17 mouse cellular contexts compared by ENCODE assay signal in genomic region chr19:27519326-27520061, GRCm38 (mm10).
DNase-seq lines count a peak whose midpoint lies in the region; TF ChIP-seq lines count a peak whose summit lies in the region.
"Had no signal": no experiment of that assay in that cellular context is flagged by ENCODE, and none has a peak within 500 bp of the region (broad histone marks: within the 10 kb centered on the region; RNA-seq: fewer than 3 reads in every experiment).

No protein-coding gene starts in this region.

- H3K4me1 ChIP-seq in lung, adult 2 months (ENCODE audit: control insufficient read depth, insufficient read depth, low read length) = no peaks in the 10 kb centered on the region
- H3K4me1 ChIP-seq: embryonic facial prominence, embryonic 13.5 days; forebrain, embryonic 13.5 days; hindbrain, embryonic 15.5 days had no signal

- TF ChIP-seq CTCF in lung, adult 2 months (IDR thresholded peaks at IDR 0.05; ENCODE audit: insufficient read depth, low read length) = no peak

- TF ChIP-seq POLR2A in lung, adult 2 months (IDR thresholded peaks at IDR 0.05; ENCODE audit: borderline replicate concordance, extremely low read depth, low read depth, low read length) = no peak

- WGBS in lung, adult 2 months = 65% methylated on average over 5 of the region's 5 CpGs

- peak; percentile 7 to 12 for DNase-seq in adrenal gland, postnatal 36 days
- no peak for DNase-seq in adrenal gland, adult 18-20 months (ENCODE audit: low spot score in 2 of 2)
- DNase-seq in lung, postnatal 10 days = peak; percentile 18
- no peak for DNase-seq in lung, adult 2 months
- peak; percentile 55 for DNase-seq in adipocyte (ENCODE audit: low spot score)
- no peak for DNase-seq in thymus, postnatal 14 days
- DNase-seq in testis, postnatal 10 days (ENCODE audit: low spot score) = no peak
- DNase-seq: cerebellum, adult 18-20 months; cerebellum, adult 9-11 months; cerebellum, postnatal 36 days; forebrain, postnatal 0 days; gastrocnemius, postnatal 14 days; heart, postnatal 36 days had no signal

- no peak overlapping the region for H3K4me3 ChIP-seq in lung, adult 2 months (replicated peaks; ENCODE audit: extremely low read depth, low read depth, low read length)
- H3K4me3 ChIP-seq: embryonic facial prominence, embryonic 13.5 days; forebrain, embryonic 13.5 days; heart, embryonic 13.5 days; hindbrain, embryonic 15.5 days had no signal

Comparison
In these comparisons a context has a peak if more than half of its experiments do, and no peak if none do; other contexts are left out.
1. DNase-seq: peak in adrenal gland, postnatal 36 days (2 of 2), lung, postnatal 10 days (single experiment) and adipocyte (single experiment); none in adrenal gland, adult 18-20 months (0 of 2), lung, adult 2 months (single experiment), thymus, postnatal 14 days (single experiment) and testis, postnatal 10 days (single experiment).